Mouse (Mus musculus): ENCODE data around the gene Ly6g6f.
"Not testable (repeated sequence)": the region's sequence is repeated elsewhere in the genome, so short reads cannot be mapped to it uniquely, and the experiment has no call there.

The Ly6g6f gene

GRCm38 (mm10) chr17:35051156-35052086 is 34.0 kb downstream of the Ly6g6f start:
- peak; percentile 86 to 90 for DNase-seq

- DNase-seq = peak; percentile 88
These were observed 35.2 kb downstream of the Ly6g6f start for GRCm38 (mm10) chr17:35050126-35050750.

GRCm38 (mm10) chr17:35049561-35050016 is 35.8 kb downstream of the Ly6g6f start, which contains the start of gene Clic1:
Gene Clic1, plus strand, starts transcription at chr17:35049966.
- peak; percentile 60 to 70 for DNase-seq

- no peak for DNase-seq
These were observed 36.4 kb downstream of the Ly6g6f start for GRCm38 (mm10) chr17:35048932-35049440.

GRCm38 (mm10) chr17:35048149-35048931 is 37.1 kb downstream of the Ly6g6f start:
- DNase-seq = no peak

GRCm38 (mm10) chr17:35047688-35048087 is 37.7 kb downstream of the Ly6g6f start:
- DNase-seq = peak in 1 of 2 experiments; percentile 54

- peak; percentile 99 for DNase-seq
These were observed 38.5 kb downstream of the Ly6g6f start, which contains the start of gene Msh5 for GRCm38 (mm10) chr17:35046681-35047455. Gene Msh5, minus strand, starts transcription at chr17:35046745.

- DNase-seq = no peak
These were observed 39.4 kb downstream of the Ly6g6f start for GRCm38 (mm10) chr17:35045807-35046680.

- DNase-seq = no peak
These were observed 40.3 kb downstream of the Ly6g6f start for GRCm38 (mm10) chr17:35044904-35045806.

GRCm38 (mm10) chr17:35043794-35044193 is 41.6 kb downstream of the Ly6g6f start:
- no peak for DNase-seq

- no peak for DNase-seq
These were observed 46.1 kb downstream of the Ly6g6f start for GRCm38 (mm10) chr17:35039121-35039873.

- DNase-seq = no peak
These were observed 50.5 kb downstream of the Ly6g6f start for GRCm38 (mm10) chr17:35034896-35035295.

GRCm38 (mm10) chr17:35033703-35034102 is 51.7 kb downstream of the Ly6g6f start:
- DNase-seq = not testable (repeated sequence)

GRCm38 (mm10) chr17:35032323-35032870 is 53.0 kb downstream of the Ly6g6f start:
- DNase-seq = no peak

GRCm38 (mm10) chr17:35031880-35032279 is 53.5 kb downstream of the Ly6g6f start:
- DNase-seq = no peak

GRCm38 (mm10) chr17:35031272-35031671 is 54.1 kb downstream of the Ly6g6f start:
- DNase-seq = no peak
